Mouse (Mus musculus): ENCODE measurements at regions not wholly inside any gene's neighbourhood (a gene's known extent, or its start where the extent isn't known, plus 50 kb on each side); places are given as distances from the start of the nearest gene placed in this dataset.

DNA sequence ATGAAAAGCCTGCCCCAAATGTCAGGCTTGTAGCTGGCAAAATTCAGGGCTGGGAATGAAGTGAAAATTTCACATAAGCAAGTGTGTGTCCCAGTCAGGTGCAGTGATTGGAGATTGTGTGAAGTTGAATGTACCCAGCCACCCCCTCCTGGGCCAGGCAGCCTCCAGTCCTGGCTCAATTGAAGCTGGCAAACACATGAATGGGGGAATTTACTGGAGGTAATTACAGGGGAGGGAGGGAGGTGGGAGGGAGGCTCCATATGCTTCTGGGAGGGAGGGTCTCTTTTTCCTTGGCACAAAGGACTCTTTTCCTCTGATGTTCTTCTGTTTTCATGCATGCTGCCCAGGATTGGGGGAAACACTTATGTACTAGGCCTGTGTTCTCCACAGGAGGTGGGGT, 312.4 kb upstream of the Rbfox1 start:
- no peak for TF ChIP-seq POLR2A (IDR thresholded peaks at IDR 0.05; ENCODE audit: insufficient read depth, low read depth, low read length)
- TF ChIP-seq CTCF (IDR thresholded peaks at IDR 0.05; ENCODE audit: insufficient read depth, low read depth, low read length): no peak
